Mouse (Mus musculus) olfactory bulb, adult 2 months (tissue): ENCODE results near the gene Nup214. TPM values are rescaled to one million over a fixed set of nuclear protein-coding genes. Genes with fewer than 3 reads are reported as not detected.

ENCODE experiments used
- H3K27ac ChIP-seq: fragments of 200-500 bp; 2 replicates; pipeline ENCODE4 v1.5.1; 2012; ENCODE audit warnings: low read depth, low read length; ENCODE audit not compliant: insufficient read depth
- H3K4me1 ChIP-seq: fragments of 200-500 bp; 2 replicates; pipeline ENCODE4 v1.6.1; 2012; ENCODE audit warnings: low read length; ENCODE audit not compliant: control insufficient read depth, insufficient read depth
- H3K4me3 ChIP-seq: fragments of 200-500 bp; 2 replicates; pipeline ENCODE4 v1.5.1; 2012; ENCODE audit warnings: mild to moderate bottlenecking, low read depth, low read length, moderate library complexity; ENCODE audit not compliant: insufficient read depth
- CTCF ChIP-seq: fragments of 200-500 bp; IDR thresholded peaks from 2 replicates; pipeline ENCODE4 v1.5.1; 2012; ENCODE audit warnings: low read depth, mild to moderate bottlenecking, low read length, moderate library complexity; ENCODE audit not compliant: insufficient read depth
- POLR2A ChIP-seq: fragments of 200-500 bp; IDR thresholded peaks from 2 replicates; pipeline ENCODE4 v1.6.1; 2012; ENCODE audit warnings: mild to moderate bottlenecking, low read depth, low read length, moderate library complexity; ENCODE audit not compliant: insufficient read depth
- WGBS: fragments of 180-500 bp; shearing (Covaris S2); methylation state at CpG from one replicate; pipeline ENCODE4 v1.1.7; 2018; 5-methylcytosine and 5-hydroxymethylcytosine counted together
- polyA plus RNA-seq: library from polyadenylated mRNA; stranded (reverse); fragments of >200 nt; gene quantifications from 2 replicates; pipeline ENCODE4 v1.2.4, GENCODE M21; 2012; ENCODE audit warnings: low replicate concordance; ENCODE audit not compliant: missing spikeins, insufficient read depth, insufficient read length

The Nup214 gene
- polyA plus RNA-seq, 1 experiment: not detected

DNA sequence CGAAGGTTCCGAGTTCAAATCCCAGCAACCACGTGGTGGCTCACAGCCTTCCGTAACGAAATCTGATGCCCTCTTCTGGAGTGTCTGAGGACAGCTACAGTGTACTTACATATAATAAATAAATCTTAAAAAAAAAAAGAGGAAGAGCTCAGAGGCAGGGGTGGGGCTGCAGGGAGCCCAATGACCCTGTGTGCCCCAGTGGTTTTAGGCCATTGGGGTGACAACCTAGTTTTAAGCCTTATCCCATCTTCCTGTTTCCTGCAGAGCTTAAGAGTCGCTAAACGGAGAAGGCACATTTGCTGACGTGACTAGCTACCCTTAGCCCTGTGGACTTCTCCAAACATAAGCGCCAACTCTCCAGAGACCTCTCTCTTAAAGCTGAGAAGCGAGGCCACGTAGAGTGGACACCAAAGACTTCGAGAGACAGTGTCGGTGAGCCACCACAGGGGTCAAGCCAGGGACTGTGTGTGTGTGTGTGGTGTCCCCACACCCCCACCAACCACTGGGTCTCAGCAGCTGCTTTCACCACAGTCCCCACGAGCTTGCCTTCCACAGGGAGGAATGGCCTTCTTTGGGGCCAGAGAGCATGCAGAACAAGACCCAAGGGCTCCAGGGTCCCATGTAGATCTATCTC, 107.2 kb downstream of the Nup214 start:
- Histone ChIP-seq H3K4me1 (0 out of 2 replicates have a peak, but pooled peaks cover 8% of the 10 kb centered on the region), H3K27ac (no peak overlapping the region), H3K4me3 (no peak overlapping the region; the same call in 1 of the 2 replicates)
- TF ChIP-seq POLR2A: no peak
- no peak for TF ChIP-seq CTCF
- 91% methylated on average over 14 of the region's 14 CpGs for WGBS

GRCm38 (mm10) chr2:32082229-32082628, 108.0 kb downstream of the Nup214 start:
- TF ChIP-seq CTCF: no peak
- no peak for TF ChIP-seq POLR2A
- WGBS: 77% methylated on average over 2 of the region's 2 CpGs
- 0 out of 2 replicates have a peak, but pooled peaks cover 8% of the 10 kb centered on the region for H3K4me1 ChIP-seq
- peak overlapping the region; percentile 3; the same call in 1 of the 2 replicates for H3K4me3 ChIP-seq
- H3K27ac ChIP-seq: no peak overlapping the region

GRCm38 (mm10) chr2:32083159-32084011, 109.1 kb downstream of the Nup214 start:
- peaks cover 13% of the 10 kb centered on the region for H3K4me1 ChIP-seq
- H3K27ac ChIP-seq: no peak overlapping the region
- 1% methylated on average over 88 of the region's 91 CpGs for WGBS
- H3K4me3 ChIP-seq: peak overlapping the region; percentile 91
- TF ChIP-seq CTCF: no peak
- TF ChIP-seq POLR2A: no peak

GRCm38 (mm10) chr2:32084111-32084871, 110.1 kb downstream of the Nup214 start, which contains the start of gene Fam78a:
Gene Fam78a (minus strand): TSS chr2:32084857.
- no peak; the same call in 1 of the 2 replicates for TF ChIP-seq POLR2A
- no peak for TF ChIP-seq CTCF

DNA sequence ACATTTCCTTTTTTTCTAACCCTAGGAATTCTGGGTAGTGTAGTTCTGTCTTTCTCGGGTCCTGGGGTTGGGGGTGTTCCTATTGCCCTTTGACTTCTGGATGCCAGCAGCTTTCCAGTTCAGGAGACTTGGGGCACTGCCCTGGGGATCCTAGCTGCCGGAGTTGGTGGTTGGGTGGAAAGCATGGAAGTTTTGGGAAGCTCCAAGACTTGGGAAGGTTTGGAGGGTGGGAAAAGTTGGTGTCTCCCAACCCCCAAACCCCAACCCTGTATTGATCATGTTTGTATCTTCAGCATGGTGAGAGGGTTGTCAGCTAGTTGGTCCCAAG, 110.6 kb downstream of the Nup214 start:
- TF ChIP-seq POLR2A (no peak), CTCF (no peak)
- H3K4me1 ChIP-seq: peaks cover 19% of the 10 kb centered on the region
- no peak overlapping the region for H3K27ac ChIP-seq
- H3K4me3 ChIP-seq: peak overlapping the region; percentile 91
- 18% methylated on average over 2 of the region's 2 CpGs for WGBS

More at GRCm38 (mm10) chr2:32084111-32084871, 110.1 kb downstream of the Nup214 start, which contains the start of gene Fam78a:
- peak within 1 kb of the TSS; percentile 91 for H3K4me3 ChIP-seq
- peaks cover 19% of the 10 kb centered on the region for H3K4me1 ChIP-seq
- no peak within 1 kb of the TSS for H3K27ac ChIP-seq
- WGBS: under 1% methylated on average over 67 of the region's 68 CpGs

DNA sequence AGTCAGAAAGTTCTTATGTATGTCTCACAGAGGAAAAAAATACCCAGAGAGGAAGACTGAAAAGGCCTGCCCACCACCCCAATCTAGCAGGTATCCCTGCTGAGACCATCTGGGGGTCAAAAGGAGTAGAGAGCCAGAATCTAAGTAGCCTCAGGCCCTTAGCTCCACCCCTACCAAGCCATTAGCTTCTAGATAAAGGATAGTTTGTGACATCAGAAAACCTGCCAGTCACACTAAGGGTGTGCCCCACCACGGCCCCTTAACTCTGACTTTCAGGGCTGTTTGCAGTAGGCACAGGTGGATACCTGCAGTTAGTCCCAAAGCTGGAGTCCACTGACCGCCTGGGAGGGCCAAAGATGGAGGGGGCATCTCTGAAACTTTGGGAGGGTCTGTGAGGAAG, 111.0 kb downstream of the Nup214 start:
- Histone ChIP-seq H3K4me1 (peaks cover 19% of the 10 kb centered on the region), H3K27ac (no peak overlapping the region), H3K4me3 (no peak overlapping the region)
- WGBS: 78% methylated on average over 2 of the region's 2 CpGs
- no peak for TF ChIP-seq POLR2A
- no peak for TF ChIP-seq CTCF

DNA sequence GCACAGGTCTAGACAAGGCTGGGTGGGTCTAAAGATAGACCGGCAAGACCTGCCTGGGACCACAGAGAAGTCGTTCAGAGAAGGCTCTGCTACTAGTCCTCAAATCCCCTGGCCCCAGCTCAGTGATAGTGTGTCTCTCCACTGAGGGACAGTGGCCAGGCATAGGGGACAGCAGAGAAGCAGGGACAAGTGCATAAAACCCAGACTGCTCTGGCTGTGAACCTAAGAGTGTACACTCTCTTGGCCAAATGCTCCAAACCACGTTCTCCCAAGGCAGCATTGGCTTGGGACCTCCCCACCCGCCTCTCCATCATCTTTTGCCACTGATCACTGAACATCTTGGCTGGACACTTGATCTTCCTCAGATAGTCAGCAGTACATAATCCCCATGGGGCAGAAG, 113.4 kb downstream of the Nup214 start:
- Histone ChIP-seq H3K4me1 (peaks cover 19% of the 10 kb centered on the region), H3K4me3 (no peak overlapping the region), H3K27ac (no peak overlapping the region)
- TF ChIP-seq CTCF (no peak), POLR2A (no peak)
- WGBS: 76% methylated on average over 4 of the region's 4 CpGs

DNA sequence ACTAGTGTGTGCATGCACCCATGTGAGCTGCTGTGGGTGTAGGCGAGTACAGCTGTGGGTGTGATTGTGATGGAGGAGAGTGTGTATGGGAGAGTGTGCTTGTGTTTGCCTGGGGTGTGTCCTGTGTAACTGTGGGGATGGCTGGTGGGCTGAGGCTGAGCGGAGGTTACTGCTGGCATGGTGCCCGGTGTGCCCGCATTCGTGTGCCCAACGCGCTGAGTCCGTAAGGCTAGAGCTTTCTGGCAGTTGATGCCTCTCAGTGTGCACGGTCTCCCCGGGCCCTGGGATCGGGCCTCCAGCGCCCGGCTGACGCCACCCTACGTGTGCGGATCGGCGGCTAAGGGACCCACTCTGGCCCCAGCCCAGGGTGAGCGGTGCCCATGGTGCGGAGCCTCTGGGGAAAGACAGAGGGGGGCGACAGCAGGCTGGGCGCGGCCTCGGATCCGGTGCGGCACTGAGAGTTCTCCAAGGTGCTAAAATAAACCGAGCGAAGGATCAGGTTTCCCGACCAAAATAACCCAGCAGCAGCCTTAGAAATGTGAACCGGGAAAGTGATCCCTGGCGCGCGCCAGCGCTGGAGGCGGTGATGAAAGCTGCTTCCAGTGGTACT, 114.2 kb downstream of the Nup214 start:
- no peak for TF ChIP-seq POLR2A
- TF ChIP-seq CTCF: no peak
- WGBS: 4% methylated on average over 35 of the region's 35 CpGs
- no peak overlapping the region for H3K27ac ChIP-seq

More for the DNA sequence above, 114.2 kb downstream of the Nup214 start:
- peaks cover 14% of the 10 kb centered on the region for H3K4me1 ChIP-seq
- peak overlapping the region; percentile 31 for H3K4me3 ChIP-seq
